Mouse (Mus musculus) gastrocnemius, postnatal 36 days (tissue): Measurements from ENCODE around the gene Avp. TPM values are rescaled to one million over a fixed set of nuclear protein-coding genes. Genes with fewer than 3 reads are reported as not detected.
"Not testable (repeated sequence)": the region's sequence is repeated elsewhere in the genome, so short reads cannot be mapped to it uniquely, and the experiment has no call there.

Experiments
- DNase-seq, 2 experiments: peaks; one replicate each; pipeline ENCODE4 v3.0.0; 2022
- intact Hi-C: fragments of 180-260 bp; cut with DNase I; formaldehyde crosslinking; loops from one replicate; pipeline ENCODE4 v1.15.1; 2025
- long read RNA-seq, 2 experiments: library from polyadenylated mRNA; stranded (forward); transcript quantifications; one replicate each; pipeline ENCODE4 v2.0.0; 2021
- total RNA-seq, 2 experiments: library from RNA; stranded (reverse); gene quantifications; 2 replicates each; pipeline ENCODE4 v1.2.3; 2021

Avp gene
- total RNA-seq, result not detected
- long read RNA-seq, experiment 1, result 0 reads
- long read RNA-seq, experiment 2, result 0 reads

- intact Hi-C loops, result no loop called here
- no peak for DNase-seq
These were observed at the start of gene Avp for GRCm38 (mm10) chr2:130582552-130582951. Gene Avp (minus strand): TSS chr2:130582554.

DNA sequence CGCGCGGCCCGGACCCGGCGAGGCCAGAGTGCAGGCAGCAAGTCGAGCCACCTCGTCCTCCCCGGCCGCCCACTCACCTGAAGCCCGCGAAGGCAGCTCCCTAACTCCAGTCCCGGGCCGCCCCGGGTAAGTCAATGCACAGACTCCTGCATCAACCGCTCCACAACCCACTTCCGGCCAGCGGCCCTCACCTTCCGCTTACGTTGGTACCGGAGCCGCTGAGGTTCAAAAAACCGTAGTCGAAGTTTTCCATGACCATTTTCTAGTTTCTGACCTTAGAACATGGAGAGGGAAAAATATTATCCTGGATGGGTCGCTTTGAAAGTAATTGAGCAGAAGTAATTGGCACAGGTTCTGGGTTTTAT is 47.5 kb upstream of the Avp start, which contains the start of the genes Fastkd5 and Ubox5:
TSS of gene Fastkd5 (minus strand) at position 189 of the 365 bp plus-strand sequence.
TSS of gene Ubox5 (minus strand) at position 200 of the 365 bp plus-strand sequence.
- intact Hi-C loops, result no loop called here
- DNase-seq, result peak; percentile 90 to 91

- no peak for DNase-seq
- intact Hi-C loops, result no loop called here
These were observed 46.9 kb upstream of the Avp start for GRCm38 (mm10) chr2:130629080-130629838.

DNA sequence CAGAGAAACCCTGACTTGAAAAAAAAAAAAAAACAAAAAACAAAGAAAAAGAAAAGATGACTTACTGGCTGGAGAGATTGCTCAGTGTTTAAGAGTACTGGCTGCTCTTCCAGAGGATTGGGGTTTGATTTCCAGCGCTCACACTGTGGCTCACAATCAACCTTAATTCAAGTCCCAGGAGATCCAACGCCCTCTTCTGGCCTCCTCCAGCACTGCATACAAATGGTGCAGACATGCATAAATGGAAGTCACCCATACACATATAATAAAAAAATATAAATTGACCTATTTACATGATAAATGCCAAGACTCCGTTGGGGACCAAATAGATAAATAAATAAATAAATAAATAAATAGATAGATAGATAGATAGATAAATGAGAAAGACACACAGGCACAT is 46.1 kb upstream of the Avp start:
- DNase-seq, result no peak
- intact Hi-C loops, result no loop called here

GRCm38 (mm10) chr2:130618972-130619371 is 36.6 kb upstream of the Avp start:
- intact Hi-C loops, result no loop called here
- DNase-seq, result no peak

DNA sequence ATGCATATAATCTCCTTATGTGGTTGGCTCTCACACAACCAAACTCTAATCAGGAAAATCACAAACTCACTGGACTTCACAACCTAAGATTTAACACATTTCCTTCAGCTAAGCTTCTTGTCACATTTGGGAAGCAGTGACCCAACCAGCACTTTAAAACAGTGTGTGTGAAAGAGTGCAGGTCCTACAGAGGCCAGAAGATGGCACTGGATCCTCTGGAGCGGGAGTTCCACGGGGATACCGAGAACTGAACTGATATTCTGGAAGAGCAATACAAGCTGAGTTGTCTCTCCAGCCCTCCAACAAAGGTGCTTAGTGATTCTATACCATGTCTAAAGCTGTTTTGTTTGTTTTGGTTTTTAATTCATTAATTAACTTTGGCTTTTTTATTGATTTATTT is 30.7 kb upstream of the Avp start:
- DNase-seq, result no peak
- intact Hi-C loops, result loop anchor here (5.0 kb wide), 1 partner anchor 154 kb away; no protein-coding TSS in a partner anchor

DNA sequence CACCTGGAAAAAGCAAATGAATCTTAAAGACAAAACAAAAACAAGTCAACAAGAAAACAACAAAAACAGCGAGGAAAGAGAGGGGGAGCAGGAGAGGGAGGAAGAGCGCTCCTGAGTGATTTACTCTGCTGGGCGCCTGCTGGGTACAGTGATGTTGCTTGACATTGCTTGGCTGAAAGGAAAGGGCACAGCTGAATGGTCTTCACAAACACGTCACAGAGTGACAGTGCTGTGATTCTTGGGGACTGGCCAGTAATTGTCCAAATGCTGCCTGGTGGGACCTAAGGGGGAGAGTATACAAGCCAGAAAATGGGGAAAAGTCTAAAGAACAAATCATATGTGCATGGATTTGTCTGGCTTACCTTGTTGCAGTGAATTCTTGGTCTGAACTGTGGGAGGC is 19.8 kb upstream of the Avp start:
- DNase-seq, result no peak
- intact Hi-C loops, result no loop called here

DNA sequence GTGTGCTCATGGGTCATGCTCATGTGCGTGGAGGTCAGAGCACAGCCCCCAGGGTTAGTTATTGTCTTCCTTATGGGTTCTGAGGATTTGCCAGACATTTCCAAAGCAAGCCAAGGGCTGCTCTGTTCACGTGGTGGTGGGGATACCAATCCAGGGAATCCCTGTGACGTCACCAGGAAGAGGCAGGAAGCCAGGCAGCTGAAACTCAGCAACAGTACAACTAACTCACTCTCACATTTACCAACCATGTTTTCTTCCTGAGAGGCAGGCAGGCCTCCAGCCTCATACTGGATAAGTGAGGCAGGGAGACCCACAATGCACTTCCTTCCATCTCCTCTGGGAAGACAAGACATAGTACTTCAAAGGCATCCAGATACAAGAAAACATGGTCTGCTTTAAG is 16.0 kb upstream of the Avp start:
- intact Hi-C loops, result loop anchor here (5.0 kb wide), 1 partner anchor 36 kb away; the partner anchor contains the start of gene Mrps26
- no peak for DNase-seq

DNA sequence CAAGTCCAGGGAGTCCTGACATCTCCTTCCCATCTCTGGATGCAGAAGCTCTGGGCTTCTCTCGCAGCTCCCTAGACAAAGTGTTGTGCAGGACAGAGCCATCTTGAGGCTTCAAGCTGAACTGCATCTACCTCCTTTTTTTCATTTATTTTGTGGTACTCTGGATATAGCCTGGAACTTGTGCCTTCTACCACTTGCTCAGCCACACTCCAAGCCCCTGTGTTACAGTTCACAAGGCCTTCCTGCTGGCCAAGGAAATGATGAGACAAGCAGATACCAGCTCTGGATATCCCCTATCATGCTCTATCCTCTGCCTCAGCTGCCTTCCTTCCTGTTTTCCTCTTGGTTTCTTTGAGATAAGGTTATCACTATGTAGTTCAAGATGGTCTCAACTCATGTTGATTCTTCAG is 15.3 kb upstream of the Avp start:
- intact Hi-C loops, result loop anchor here (5.0 kb wide), 1 partner anchor 35 kb away; the partner anchor contains the start of gene Mrps26
- DNase-seq, result no peak

GRCm38 (mm10) chr2:130595596-130595995 is 13.2 kb upstream of the Avp start:
- DNase-seq, result no peak
- intact Hi-C loops, result loop anchor here (5.0 kb wide), 1 partner anchor 33 kb away; the partner anchor contains the start of gene Mrps26

DNA sequence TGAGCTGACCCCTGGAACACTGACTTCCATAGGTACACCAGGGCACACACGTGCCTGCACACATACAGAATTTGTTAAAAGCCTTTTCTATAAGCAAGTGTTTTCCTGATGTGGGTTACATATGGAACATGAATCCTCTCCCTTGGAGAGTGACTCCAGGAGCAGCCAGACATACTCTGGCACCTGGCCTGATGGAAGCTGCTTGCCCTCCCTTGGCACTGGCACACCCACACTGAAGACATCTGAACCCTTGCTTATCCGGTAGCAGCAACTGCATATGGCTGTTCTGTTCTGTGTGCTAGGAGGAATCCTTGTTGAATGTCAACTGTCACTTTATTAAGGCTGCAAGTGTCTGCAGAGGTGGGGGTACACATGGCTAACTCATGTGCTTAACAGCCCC is 8.7 kb upstream of the Avp start:
- no peak for DNase-seq
- intact Hi-C loops, result no loop called here

DNA sequence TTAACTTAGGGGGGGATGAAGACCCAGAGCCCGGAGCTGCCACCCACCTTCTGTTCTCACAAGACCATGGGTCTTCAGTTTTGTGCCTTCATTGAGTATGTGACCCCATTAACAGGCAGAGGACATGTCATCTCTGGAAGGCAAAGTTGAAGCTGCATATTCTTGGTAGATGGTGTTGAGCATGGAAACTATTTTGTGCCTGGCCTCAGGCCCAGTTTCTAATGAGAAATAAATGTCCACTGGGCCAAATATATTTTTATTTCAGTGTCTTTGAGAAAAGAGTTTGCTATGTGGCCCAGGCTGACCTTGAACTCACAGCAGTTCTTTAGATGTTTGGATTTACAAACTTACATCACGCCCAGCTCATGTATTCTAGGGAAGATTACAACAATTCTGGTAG is 7.4 kb upstream of the Avp start:
- intact Hi-C loops, result no loop called here
- no peak for DNase-seq

GRCm38 (mm10) chr2:130589157-130589556 is 6.8 kb upstream of the Avp start:
- intact Hi-C loops, result no loop called here
- no peak for DNase-seq

DNA sequence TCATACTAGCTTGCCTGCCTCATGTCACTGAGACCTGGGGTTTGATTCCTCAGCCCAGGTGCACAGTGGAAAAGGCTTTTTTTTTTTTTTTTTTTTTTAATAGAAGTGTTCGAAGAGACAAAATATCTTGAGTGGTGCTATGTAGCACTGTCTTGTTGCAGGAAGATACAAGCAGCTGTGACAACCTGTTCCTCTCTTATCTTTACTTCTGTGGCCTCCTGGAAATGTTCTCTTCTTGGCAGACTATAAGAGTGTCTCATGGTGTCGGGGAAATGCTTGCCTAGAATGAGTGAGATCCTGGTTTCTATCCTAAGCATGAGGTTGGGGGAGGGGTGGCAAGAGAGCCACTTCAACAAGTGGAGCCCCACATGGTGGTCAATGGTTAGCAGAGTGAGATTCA is 6.0 kb upstream of the Avp start:
- intact Hi-C loops, result no loop called here

DNA sequence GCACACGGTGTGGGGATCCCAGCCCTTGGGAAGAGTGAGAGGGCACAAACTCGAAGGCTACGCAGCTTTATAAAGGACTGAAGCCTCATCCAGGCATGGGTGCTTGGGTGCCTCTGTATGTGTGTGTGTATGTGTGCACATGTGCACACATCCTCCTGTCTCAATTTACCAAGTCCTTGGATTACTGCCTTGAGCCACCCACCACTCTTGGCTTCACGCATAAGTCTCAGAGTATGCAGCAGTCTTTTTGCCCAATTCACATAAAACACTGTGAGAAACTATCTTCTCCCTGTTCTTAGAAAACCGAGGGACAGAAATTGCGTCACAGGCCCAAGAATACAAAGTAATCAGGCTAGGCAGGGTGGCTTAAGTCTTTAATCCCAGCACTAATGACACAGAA is 3.7 kb upstream of the Avp start:
- intact Hi-C loops, result no loop called here
- no peak for DNase-seq

More for the DNA sequence above, 6.0 kb upstream of the Avp start:
- no peak for DNase-seq

GRCm38 (mm10) chr2:130583902-130584560 is 1.7 kb upstream of the Avp start:
- DNase-seq, result no peak
- intact Hi-C loops, result no loop called here

GRCm38 (mm10) chr2:130581201-130581600 is 1.2 kb downstream of the Avp start:
- DNase-seq, result no peak
- intact Hi-C loops, result no loop called here

- intact Hi-C loops, result no loop called here
- no peak for DNase-seq
These were observed 2.6 kb downstream of the Avp start for GRCm38 (mm10) chr2:130579791-130580190.

- intact Hi-C loops, result no loop called here
- DNase-seq, result peak; percentile 34 to 54
These were observed 4.2 kb downstream of the Avp start for GRCm38 (mm10) chr2:130578148-130578547.

DNA sequence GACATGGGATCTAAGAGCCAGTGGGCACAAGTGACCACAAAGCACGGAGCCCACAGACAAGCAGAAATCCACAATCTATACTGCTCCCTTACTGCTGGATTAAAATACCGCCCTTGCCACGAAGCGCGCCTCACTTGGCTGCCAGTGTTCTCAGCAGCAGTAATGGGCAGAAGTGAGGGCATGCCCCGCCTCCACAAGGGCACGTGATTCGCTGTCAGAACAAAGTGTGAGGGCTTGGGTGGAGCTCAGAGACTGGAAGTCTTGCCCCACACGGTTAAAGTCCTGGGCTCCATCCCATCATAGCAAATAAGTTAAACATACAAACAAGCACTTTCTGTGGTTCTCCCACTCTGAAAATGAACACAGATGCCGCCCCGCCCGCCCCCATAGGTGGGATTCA is 4.7 kb downstream of the Avp start:
- intact Hi-C loops, result no loop called here
- DNase-seq, result peak in 1 of 2 experiments; percentile 30

DNA sequence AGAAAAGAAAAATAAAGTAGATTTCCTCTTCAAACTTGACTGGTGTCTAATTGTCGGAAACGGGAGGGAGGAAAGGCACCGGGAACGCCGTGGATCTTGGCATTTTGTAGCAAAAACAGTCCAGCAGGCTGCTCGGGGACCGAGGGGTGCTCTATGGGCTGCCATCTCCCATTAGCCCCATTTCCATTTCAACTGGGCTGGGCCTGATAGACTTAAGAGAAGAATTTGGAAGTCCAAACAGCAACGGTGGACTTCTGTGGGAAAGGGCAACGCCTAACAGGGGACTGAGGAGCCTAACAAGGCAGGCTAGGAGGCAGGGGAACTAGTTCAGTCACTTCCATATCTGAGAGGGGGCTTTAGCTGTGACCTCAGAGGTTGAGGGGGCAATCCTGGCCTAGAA is 5.3 kb downstream of the Avp start:
- DNase-seq, result no peak
- intact Hi-C loops, result no loop called here

DNA sequence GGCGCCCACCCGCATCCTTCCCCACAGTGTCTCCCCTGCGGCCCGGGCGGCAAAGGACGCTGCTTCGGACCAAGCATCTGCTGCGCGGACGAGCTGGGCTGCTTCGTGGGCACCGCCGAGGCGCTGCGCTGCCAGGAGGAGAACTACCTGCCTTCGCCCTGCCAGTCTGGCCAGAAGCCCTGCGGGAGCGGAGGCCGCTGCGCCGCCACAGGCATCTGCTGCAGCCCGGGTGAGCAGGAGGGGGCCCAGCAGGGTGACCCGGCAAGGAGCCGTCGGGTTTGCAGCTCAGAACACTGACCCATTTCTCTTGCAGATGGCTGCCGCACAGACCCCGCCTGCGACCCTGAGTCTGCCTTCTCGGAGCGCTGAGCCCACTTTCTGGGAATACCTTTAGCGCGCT is 5.8 kb downstream of the Avp start:
- intact Hi-C loops, DNase-seq: not testable (repeated sequence)
